Mouse (Mus musculus) erythroblast, embryonic 14.5 days (primary cell): ENCODE results near the gene Olfr243.

Experiments
- GATA1 ChIP-seq: IDR thresholded peaks from 2 replicates; pipeline ENCODE4 v1.6.1; 2012; ENCODE audit warnings: low read length, inconsistent platforms, mixed read lengths
- TAL1 ChIP-seq: IDR thresholded peaks from 3 replicates; pipeline ENCODE4 v1.6.1; 2012; ENCODE audit warnings: low read length, inconsistent platforms, mixed read lengths

GRCm38 (mm10) chr7:103699469-103699868, 15.0 kb upstream of the Olfr243 start:
- TF ChIP-seq TAL1: no peak
- TF ChIP-seq GATA1: no peak
